Mouse (Mus musculus) liver, postnatal 0 days (tissue): ENCODE measurements at regions not wholly inside any gene's neighbourhood (a gene's known extent, or its start where the extent isn't known, plus 50 kb on each side); places are given as distances from the start of the nearest gene placed in this dataset.

ENCODE experiments used
- ATAC-seq: fragments of 200-750 bp; cut with Nextera tagmentation; 2 replicates; pipeline ENCODE4 v1.8.0; 2017; ENCODE audit warnings: mild to moderate bottlenecking, moderate library complexity
- DNase-seq: peaks from one replicate; pipeline ENCODE4 v3.0.0-alpha.2; 2016
- H3K27ac ChIP-seq: fragments of 300-500 bp; sonication (generic); 2 replicates; pipeline ENCODE4 v1.5.1; 2014; ENCODE audit warnings: antibody characterized with exemption, moderate library complexity, mild to moderate bottlenecking, low read depth
- H3K27me3 ChIP-seq: fragments of 300-500 bp; sonication (generic); 2 replicates; pipeline ENCODE4 v1.6.1; 2014; ENCODE audit warnings: low read length, control low read depth, mixed read lengths; ENCODE audit not compliant: insufficient read depth
- H3K36me3 ChIP-seq: fragments of 300-500 bp; sonication (generic); replicated peaks from 2 replicates; pipeline ENCODE4 v1.6.1; 2014; ENCODE audit warnings: mild to moderate bottlenecking, control low read depth, low read length, moderate library complexity, mixed read lengths; ENCODE audit not compliant: insufficient read depth
- H3K4me1 ChIP-seq: fragments of 300-500 bp; sonication (generic); 2 replicates; pipeline ENCODE4 v1.6.1; 2014; ENCODE audit warnings: antibody characterized with exemption, mild to moderate bottlenecking, control low read depth; ENCODE audit not compliant: insufficient read depth
- H3K4me2 ChIP-seq: fragments of 300-500 bp; sonication (generic); 2 replicates; pipeline ENCODE4 v1.6.1; 2014; ENCODE audit warnings: low read depth, mild to moderate bottlenecking, low read length, moderate library complexity, mixed read lengths
- H3K4me3 ChIP-seq: fragments of 300-500 bp; sonication (generic); 2 replicates; pipeline ENCODE4 v1.5.1; 2014; ENCODE audit warnings: low read depth, low read length
- H3K9ac ChIP-seq: fragments of 300-500 bp; sonication (generic); replicated peaks from 2 replicates; pipeline ENCODE4 v1.6.1; 2014; ENCODE audit warnings: mild to moderate bottlenecking, moderate library complexity
- H3K9me3 ChIP-seq: fragments of 300-500 bp; sonication (generic); 2 replicates; pipeline ENCODE4 v1.6.1; 2016; ENCODE audit warnings: mild to moderate bottlenecking, control low read depth, low read length, mixed read lengths
- CTCF ChIP-seq: sonication (generic); IDR thresholded peaks from 2 replicates; pipeline ENCODE4 v1.5.1; 2016; ENCODE audit warnings: antibody characterized with exemption, low read depth
- EP300 ChIP-seq: IDR thresholded peaks from 2 replicates; pipeline ENCODE4 v1.6.1; 2016; ENCODE audit warnings: antibody characterized with exemption, low read depth, mild to moderate bottlenecking
- WGBS: fragments of 180-500 bp; shearing (Covaris S2); extraction: QIAGEN DNeasy Blood & Tissue Kit; methylation state at CpG from one replicate; pipeline ENCODE4 v1.1.7; 2014; ENCODE audit not compliant: insufficient replicate concordance; 5-methylcytosine and 5-hydroxymethylcytosine counted together

DNA sequence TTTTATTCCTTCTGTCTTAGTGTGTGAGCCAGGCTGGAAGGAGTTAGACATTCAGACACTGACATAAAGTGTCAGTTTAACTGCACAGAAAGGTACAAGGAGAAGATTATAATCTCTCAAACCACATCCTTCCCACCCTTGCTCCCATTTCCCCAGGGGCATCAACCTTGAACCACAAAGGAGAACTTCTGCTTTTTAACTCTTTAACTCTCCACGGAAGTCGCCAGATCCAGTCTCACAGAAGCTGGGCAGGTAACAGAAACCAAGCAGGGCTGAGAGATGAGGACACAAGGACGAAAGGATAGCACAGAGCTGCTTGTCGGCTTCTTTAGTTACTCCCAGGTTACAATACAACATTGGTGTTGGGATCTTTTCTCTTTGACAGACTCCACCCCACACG is 176.0 kb upstream of the Nrip1 start:
- H3K27me3 ChIP-seq = no peaks in the 10 kb centered on the region
- no peak for TF ChIP-seq CTCF
- no peak for TF ChIP-seq EP300
- DNase-seq (no peak), ATAC-seq (no peak)
- no peak overlapping the region for H3K4me3 ChIP-seq
- 0 out of 2 replicates have a peak, but pooled peaks cover 2% of the 10 kb centered on the region for H3K9me3 ChIP-seq
- WGBS = 39% methylated on average over 5 of the region's 5 CpGs
- H3K27ac ChIP-seq = no peak overlapping the region
- no peak overlapping the region for H3K4me2 ChIP-seq
- H3K9ac ChIP-seq = no peak overlapping the region
- no peaks in the 10 kb centered on the region for H3K4me1 ChIP-seq
- H3K36me3 ChIP-seq = no peaks in the 10 kb centered on the region

DNA sequence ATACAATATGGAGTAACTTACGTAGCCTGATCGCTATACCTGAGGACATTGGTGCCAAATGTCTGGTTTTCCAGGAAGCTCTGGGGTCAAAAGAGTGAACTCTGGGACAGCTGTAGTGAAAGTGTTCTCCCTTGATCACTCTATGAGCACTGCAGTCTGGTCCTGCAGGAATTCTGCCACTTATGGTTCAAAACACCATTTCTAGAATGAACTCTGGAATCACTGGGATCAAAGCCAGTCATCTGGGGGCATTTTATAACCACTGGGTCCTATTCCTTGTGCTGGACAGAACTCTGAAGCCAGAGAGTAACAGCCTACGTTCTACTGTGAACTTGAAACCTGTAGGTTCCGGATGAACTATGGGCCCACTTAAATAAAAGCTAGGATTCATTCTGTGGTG is 173.5 kb upstream of the Nrip1 start:
- ATAC-seq = no peak
- 81% methylated on average over 4 of the region's 4 CpGs for WGBS
- Histone ChIP-seq H3K27me3 (no peaks in the 10 kb centered on the region), H3K4me3 (no peak overlapping the region), H3K9me3 (0 out of 2 replicates have a peak, but pooled peaks cover 2% of the 10 kb centered on the region), H3K4me2 (no peak overlapping the region), H3K4me1 (no peaks in the 10 kb centered on the region), H3K9ac (no peak overlapping the region), H3K36me3 (no peaks in the 10 kb centered on the region), H3K27ac (no peak overlapping the region)
- DNase-seq = no peak
- TF ChIP-seq EP300 (no peak), CTCF (no peak)

DNA sequence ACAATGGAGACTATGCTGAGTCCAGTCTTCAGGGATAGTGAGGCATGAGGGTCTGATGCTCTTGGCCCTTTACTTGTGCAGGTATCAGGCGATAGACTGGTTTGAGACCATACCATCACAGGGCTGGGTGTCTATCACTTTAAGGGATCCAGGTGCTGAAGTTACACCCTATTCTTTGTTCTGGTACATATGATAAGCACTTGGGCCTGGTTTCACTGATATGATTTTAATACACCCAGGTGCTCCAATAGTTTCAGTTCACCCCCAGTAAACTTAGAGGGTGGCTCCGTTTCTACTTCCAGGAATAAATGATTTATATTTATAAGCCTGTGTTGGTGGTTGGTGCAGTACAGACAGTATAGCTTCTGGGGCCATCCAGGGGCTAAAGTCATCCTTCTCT is 173.0 kb upstream of the Nrip1 start:
- WGBS = 73% methylated on average over 2 of the region's 2 CpGs
- TF ChIP-seq CTCF (no peak), EP300 (no peak)
- ATAC-seq = no peak
- Histone ChIP-seq H3K27ac (no peak overlapping the region), H3K27me3 (no peaks in the 10 kb centered on the region), H3K4me1 (no peaks in the 10 kb centered on the region), H3K9me3 (0 out of 2 replicates have a peak, but pooled peaks cover 2% of the 10 kb centered on the region), H3K9ac (no peak overlapping the region), H3K4me3 (no peak overlapping the region), H3K36me3 (no peaks in the 10 kb centered on the region), H3K4me2 (no peak overlapping the region)
- DNase-seq = no peak

DNA sequence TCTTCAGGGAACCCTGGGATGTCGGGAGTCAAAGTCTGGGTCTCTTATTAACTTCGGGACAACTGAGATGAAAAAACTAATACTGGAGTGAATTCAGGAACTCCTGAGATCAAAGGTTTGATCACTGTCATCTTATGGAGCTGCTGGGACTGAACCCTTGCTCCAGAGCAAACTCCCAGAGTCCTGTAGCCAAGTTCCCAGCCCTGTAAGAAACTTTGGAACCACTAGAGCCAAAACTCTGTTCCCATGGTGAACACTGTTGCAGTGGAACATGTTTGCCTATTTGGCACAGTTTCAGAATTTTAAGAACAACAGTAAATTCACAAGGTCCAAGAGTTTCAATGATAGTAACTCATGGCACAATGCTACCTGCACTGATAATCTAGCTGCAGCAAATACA is 172.3 kb upstream of the Nrip1 start:
- DNase-seq = no peak
- Histone ChIP-seq H3K4me1 (0 out of 2 replicates have a peak, but pooled peaks cover 3% of the 10 kb centered on the region), H3K27ac (no peak overlapping the region), H3K9me3 (no peaks in the 10 kb centered on the region), H3K9ac (no peak overlapping the region), H3K27me3 (no peaks in the 10 kb centered on the region), H3K4me3 (no peak overlapping the region), H3K36me3 (no peaks in the 10 kb centered on the region), H3K4me2 (no peak overlapping the region)
- peak; percentile 36; the same call in 1 of the 2 replicates for ATAC-seq
- TF ChIP-seq EP300 (no peak), CTCF (no peak)
- 68% methylated on average over 2 of the region's 2 CpGs for WGBS

DNA sequence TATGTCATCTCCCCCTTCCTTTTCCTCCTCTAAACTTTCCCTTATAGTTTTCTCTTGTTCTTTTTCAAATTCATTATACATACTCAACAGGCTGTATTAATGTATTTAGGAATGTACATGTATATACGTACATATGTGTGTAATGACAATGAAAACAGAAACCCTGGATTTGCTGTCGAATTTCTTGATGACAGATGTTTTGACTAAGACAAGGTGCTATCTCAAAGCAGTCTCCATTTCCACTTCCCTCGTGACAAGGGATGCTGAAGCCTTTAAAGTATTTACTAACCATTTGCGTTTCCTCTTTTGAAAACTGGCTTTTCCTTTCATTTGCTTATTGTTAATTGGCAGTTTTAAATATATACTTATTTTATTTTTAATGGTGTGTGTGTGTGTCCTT is 171.3 kb upstream of the Nrip1 start:
- Histone ChIP-seq H3K27me3 (no peaks in the 10 kb centered on the region), H3K27ac (no peak overlapping the region), H3K4me1 (0 out of 2 replicates have a peak, but pooled peaks cover 4% of the 10 kb centered on the region), H3K9ac (no peak overlapping the region), H3K36me3 (no peaks in the 10 kb centered on the region), H3K4me3 (no peak overlapping the region), H3K4me2 (no peak overlapping the region), H3K9me3 (no peaks in the 10 kb centered on the region)
- WGBS = 57% methylated on average over 4 of the region's 4 CpGs
- ATAC-seq = no peak
- TF ChIP-seq CTCF = no peak
- no peak for DNase-seq

DNA sequence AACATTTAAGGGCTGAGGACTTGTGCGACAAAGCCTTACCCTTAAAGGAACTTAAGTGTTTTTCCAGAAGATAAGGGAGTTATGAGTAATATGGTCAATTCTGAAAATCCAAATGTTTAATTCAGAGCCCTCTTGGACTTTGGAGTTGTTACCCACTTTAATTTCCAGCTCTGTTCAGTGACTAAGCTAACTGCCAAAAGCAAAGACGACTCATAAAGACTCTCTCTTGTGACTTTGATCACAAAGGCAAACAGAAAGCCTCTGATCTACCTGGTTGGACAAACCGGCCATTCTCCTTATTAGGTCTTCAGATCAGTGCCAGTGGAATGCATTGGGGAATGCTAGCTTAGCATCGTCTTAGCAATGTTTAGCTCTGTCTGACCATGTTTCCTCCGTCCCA is 167.3 kb upstream of the Nrip1 start:
- no peak for DNase-seq
- 0 out of 2 replicates have a peak, but pooled peaks cover 7% of the 10 kb centered on the region for H3K4me1 ChIP-seq
- no peak overlapping the region for H3K4me2 ChIP-seq
- H3K4me3 ChIP-seq = no peak overlapping the region
- WGBS = 52% methylated on average over 5 of the region's 5 CpGs
- H3K36me3 ChIP-seq = no peaks in the 10 kb centered on the region
- H3K27ac ChIP-seq = no peak overlapping the region
- H3K9ac ChIP-seq = no peak overlapping the region
- H3K9me3 ChIP-seq = no peaks in the 10 kb centered on the region
- ATAC-seq = no peak
- TF ChIP-seq EP300 (no peak), CTCF (no peak)
- no peaks in the 10 kb centered on the region for H3K27me3 ChIP-seq

DNA sequence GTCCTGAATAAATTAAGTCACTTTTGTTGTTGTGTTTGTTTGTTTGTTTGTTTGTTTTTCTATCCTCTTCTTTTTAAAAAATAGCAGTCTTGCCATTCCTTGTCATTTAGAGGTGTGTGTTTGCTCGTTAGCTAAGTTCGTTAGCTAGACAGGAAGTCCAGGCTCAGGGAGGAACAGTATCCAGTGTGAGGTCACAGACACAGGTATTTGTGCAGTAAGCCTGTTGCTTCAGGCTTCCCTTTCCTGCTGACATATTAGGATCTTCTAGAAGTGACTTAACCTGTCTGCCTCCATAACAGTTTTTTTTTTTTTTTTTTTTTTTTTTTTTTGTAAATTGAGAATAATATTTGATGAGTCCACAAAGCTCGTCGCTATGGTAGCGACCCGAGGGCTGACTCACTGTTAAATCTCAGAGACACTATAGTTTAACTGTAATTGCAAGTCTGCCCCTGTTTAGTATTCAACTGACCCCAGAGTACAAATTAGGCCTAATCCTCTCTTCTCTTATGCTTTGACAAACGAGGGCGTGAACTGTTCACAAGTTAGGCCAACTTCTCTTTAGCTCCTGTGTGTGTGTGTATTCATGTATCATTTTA is 166.8 kb upstream of the Nrip1 start:
- 0 out of 2 replicates have a peak, but pooled peaks cover 7% of the 10 kb centered on the region for H3K4me1 ChIP-seq
- no peak overlapping the region for H3K27ac ChIP-seq
- no peak overlapping the region for H3K9ac ChIP-seq
- 61% methylated on average over 8 of the region's 8 CpGs for WGBS
- no peak overlapping the region for H3K4me2 ChIP-seq
- H3K27me3 ChIP-seq = no peaks in the 10 kb centered on the region
- no peaks in the 10 kb centered on the region for H3K36me3 ChIP-seq
- no peak overlapping the region for H3K4me3 ChIP-seq
- no peaks in the 10 kb centered on the region for H3K9me3 ChIP-seq
- DNase-seq (no peak), ATAC-seq (no peak)
- TF ChIP-seq EP300 (no peak), CTCF (no peak)
